Mouse (Mus musculus): ENCODE measurements around the gene Samd10. TPM values are rescaled to one million over a fixed set of nuclear protein-coding genes. Genes with fewer than 3 reads are reported as not detected.

Gene Samd10
- polyA plus RNA-seq, 1 experiment from 2014 or later: 215 TPM

DNA sequence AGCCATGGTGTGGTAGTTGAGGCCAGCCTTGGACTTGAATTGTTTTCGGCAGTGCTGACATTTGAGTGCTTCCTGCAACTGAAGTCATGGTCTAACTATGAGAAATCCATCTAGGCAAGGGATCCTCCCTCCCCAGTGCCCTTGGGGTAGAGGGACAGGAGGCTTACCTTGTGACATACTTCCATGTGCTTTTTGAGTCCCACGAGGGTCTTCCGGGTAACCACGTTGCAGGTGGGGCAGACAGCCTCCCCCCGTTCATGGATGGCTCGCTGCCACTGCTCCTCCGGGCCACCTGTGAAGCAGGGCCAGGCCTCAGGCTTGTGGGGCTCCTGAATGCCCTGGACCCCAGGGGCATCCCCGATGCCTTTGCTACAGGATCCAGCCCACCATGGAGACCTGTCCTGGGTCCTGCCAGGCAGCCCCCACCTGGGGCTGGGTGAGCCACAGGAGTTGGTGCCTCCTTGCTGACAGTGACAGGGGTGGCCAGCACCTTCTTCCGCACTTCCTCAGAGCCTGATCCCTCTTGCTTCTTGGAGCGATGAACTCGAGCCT, 10.7 kb downstream of the Samd10 start:
- Histone ChIP-seq H3K4me1 (ENCODE audit: control insufficient read depth, insufficient read depth, low read length) (peaks cover 15% of the 10 kb centered on the region), H3K9ac (replicated peaks; ENCODE audit: low read length) (no peak overlapping the region), H3K36me3 (ENCODE audit: control insufficient read depth, insufficient read depth, low read length) (peaks cover 74% of the 10 kb centered on the region), H3K27me3 (ENCODE audit: control insufficient read depth, insufficient read depth, low read length) (no peaks in the 10 kb centered on the region), H3K27ac (replicated peaks; ENCODE audit: low read depth, low read length) (no peak overlapping the region), H3K4me2 (ENCODE audit: low read length) (no peak overlapping the region), H3K9me3 (ENCODE audit: control insufficient read depth, low read length) (no peaks in the 10 kb centered on the region), H3K4me3 (replicated peaks; ENCODE audit: low read depth, low read length) (no peak overlapping the region)
- 94% methylated on average over 11 of the region's 11 CpGs for WGBS
- no peak for ATAC-seq (ENCODE audit: low FRiP score, low TSS enrichment)
- no peak for DNase-seq

DNA sequence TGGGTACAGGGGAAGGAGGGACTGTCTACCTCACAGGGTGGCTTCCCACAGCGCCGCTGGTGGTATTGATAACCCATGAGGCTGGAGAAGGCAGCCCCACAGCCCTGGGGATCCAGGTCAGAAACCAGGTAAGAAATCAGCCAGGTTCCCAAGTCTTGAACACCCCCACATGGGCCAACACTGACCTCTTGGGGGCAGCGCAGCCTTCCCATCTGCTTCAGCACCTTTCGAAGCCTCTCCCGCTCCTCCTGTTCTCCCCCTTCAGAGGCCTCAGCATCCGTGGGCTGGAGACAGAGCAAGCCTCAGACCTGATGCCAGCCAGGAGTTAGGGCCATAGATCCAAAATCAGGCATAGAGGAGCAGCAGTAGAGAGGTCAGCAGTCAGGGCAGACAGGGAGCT, 11.2 kb downstream of the Samd10 start:
- Histone ChIP-seq H3K36me3 (ENCODE audit: control insufficient read depth, insufficient read depth, low read length) (peaks cover 78% of the 10 kb centered on the region), H3K27me3 (ENCODE audit: control insufficient read depth, insufficient read depth, low read length) (no peaks in the 10 kb centered on the region), H3K9me3 (ENCODE audit: control insufficient read depth, low read length) (no peaks in the 10 kb centered on the region), H3K27ac (replicated peaks; ENCODE audit: low read depth, low read length) (no peak overlapping the region), H3K4me2 (ENCODE audit: low read length) (no peak overlapping the region), H3K4me1 (ENCODE audit: control insufficient read depth, insufficient read depth, low read length) (peaks cover 12% of the 10 kb centered on the region), H3K9ac (replicated peaks; ENCODE audit: low read length) (no peak overlapping the region), H3K4me3 (replicated peaks; ENCODE audit: low read depth, low read length) (no peak overlapping the region)
- ATAC-seq (ENCODE audit: low FRiP score, low TSS enrichment) (no peak), DNase-seq (no peak)
- WGBS: 81% methylated on average over 6 of the region's 6 CpGs

DNA sequence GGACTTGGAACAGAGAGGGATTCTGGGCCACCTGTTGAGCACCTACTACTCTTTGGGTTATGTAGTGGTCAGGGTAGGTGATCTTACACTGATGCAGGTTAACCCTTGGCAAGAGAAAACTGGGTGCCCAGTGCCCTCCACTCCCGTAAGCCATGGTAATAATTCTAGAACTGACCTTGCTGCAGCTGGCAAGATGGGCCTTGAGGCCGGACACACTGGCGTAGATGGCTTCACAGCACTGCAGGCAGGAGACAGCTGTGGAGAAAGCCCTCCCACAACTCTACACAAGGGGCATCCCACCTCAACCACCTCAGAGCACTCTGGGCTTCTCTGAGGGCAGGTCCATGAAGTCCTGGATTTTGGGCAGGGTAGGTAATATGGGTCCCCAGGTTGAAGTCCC, 12.9 kb downstream of the Samd10 start:
- Histone ChIP-seq H3K9me3 (ENCODE audit: control insufficient read depth, low read length) (no peaks in the 10 kb centered on the region), H3K9ac (replicated peaks; ENCODE audit: low read length) (no peak overlapping the region), H3K4me3 (replicated peaks; ENCODE audit: low read depth, low read length) (no peak overlapping the region), H3K4me1 (ENCODE audit: control insufficient read depth, insufficient read depth, low read length) (peaks cover 5% of the 10 kb centered on the region), H3K27ac (replicated peaks; ENCODE audit: low read depth, low read length) (no peak overlapping the region), H3K4me2 (ENCODE audit: low read length) (no peak overlapping the region), H3K36me3 (ENCODE audit: control insufficient read depth, insufficient read depth, low read length) (peaks cover 82% of the 10 kb centered on the region), H3K27me3 (ENCODE audit: control insufficient read depth, insufficient read depth, low read length) (no peaks in the 10 kb centered on the region)
- ATAC-seq (ENCODE audit: low FRiP score, low TSS enrichment) (no peak), DNase-seq (no peak)
- 100% methylated on average over 3 of the region's 3 CpGs for WGBS

DNA sequence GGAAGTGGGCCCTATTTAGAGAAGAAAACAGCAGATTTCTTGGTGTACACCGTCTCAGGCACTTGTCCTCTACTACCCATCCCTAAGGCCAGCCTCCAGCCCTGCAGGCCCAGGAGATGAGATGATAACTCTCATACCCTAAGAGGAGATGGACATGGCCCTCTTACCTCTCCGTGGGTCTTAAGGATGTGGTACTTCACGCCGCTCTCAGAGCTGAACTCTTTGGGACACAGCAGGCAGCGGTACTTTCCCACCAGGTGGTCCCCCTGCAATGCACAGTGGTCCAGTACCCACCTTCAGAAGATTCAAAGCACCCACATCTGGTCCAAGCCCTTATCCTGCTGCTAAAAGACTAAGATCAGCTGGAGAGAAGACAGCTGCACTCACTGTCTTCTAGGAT, 13.5 kb downstream of the Samd10 start:
- H3K4me1 ChIP-seq (ENCODE audit: control insufficient read depth, insufficient read depth, low read length): peaks cover 4% of the 10 kb centered on the region
- H3K27me3 ChIP-seq (ENCODE audit: control insufficient read depth, insufficient read depth, low read length): no peaks in the 10 kb centered on the region
- H3K36me3 ChIP-seq (ENCODE audit: control insufficient read depth, insufficient read depth, low read length): peaks cover 79% of the 10 kb centered on the region
- no peak for DNase-seq
- no peak overlapping the region for H3K27ac ChIP-seq (replicated peaks; ENCODE audit: low read depth, low read length)
- H3K4me3 ChIP-seq (replicated peaks; ENCODE audit: low read depth, low read length): no peak overlapping the region
- ATAC-seq (ENCODE audit: low FRiP score, low TSS enrichment): no peak
- 93% methylated on average over 5 of the region's 5 CpGs for WGBS
- no peak overlapping the region for H3K9ac ChIP-seq (replicated peaks; ENCODE audit: low read length)
- no peaks in the 10 kb centered on the region for H3K9me3 ChIP-seq (ENCODE audit: control insufficient read depth, low read length)
- no peak overlapping the region for H3K4me2 ChIP-seq (ENCODE audit: low read length)

DNA sequence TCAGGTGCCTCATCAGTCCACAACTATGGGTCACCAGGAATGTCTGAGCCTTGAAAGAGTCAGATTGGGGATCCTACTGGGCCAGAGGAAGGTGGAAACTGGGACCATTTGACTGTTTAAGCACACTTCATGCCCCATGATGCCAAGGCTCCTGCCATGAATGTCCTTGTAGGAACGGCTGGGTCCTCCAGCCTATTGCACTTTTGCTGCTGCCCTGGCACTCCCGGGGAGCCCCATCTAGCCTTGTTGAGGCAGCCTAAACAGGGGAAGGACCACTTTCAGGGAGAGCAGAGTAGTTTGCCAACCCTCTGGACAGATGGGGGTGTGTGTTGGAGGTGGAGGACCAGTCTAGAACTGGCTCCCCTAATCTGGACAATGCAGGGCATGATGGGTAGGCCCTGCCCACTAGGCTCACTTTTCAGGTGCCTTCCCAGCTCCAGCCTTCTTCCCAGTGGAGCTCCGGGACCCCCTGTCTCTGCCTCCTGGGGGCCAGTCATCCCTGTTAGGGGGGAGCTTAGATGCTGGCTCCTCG, 14.5 kb downstream of the Samd10 start, which contains the start of gene Uckl1:
TSS of gene Uckl1 (minus strand) at position 482 of the 532 bp plus-strand sequence.
- no peak for ATAC-seq (ENCODE audit: low FRiP score, low TSS enrichment)
- Histone ChIP-seq H3K9ac (replicated peaks; ENCODE audit: low read length) (no peak within 1 kb of the TSS), H3K4me2 (ENCODE audit: low read length) (no peak within 1 kb of the TSS), H3K36me3 (ENCODE audit: control insufficient read depth, insufficient read depth, low read length) (peaks cover 69% of the 10 kb centered on the region), H3K4me3 (replicated peaks; ENCODE audit: low read depth, low read length) (no peak within 1 kb of the TSS), H3K9me3 (ENCODE audit: control insufficient read depth, low read length) (no peaks in the 10 kb centered on the region), H3K27me3 (ENCODE audit: control insufficient read depth, insufficient read depth, low read length) (no peaks in the 10 kb centered on the region), H3K27ac (replicated peaks; ENCODE audit: low read depth, low read length) (no peak within 1 kb of the TSS), H3K4me1 (ENCODE audit: control insufficient read depth, insufficient read depth, low read length) (peaks cover 9% of the 10 kb centered on the region)
- DNase-seq: no peak
- 92% methylated on average over 4 of the region's 4 CpGs for WGBS

DNA sequence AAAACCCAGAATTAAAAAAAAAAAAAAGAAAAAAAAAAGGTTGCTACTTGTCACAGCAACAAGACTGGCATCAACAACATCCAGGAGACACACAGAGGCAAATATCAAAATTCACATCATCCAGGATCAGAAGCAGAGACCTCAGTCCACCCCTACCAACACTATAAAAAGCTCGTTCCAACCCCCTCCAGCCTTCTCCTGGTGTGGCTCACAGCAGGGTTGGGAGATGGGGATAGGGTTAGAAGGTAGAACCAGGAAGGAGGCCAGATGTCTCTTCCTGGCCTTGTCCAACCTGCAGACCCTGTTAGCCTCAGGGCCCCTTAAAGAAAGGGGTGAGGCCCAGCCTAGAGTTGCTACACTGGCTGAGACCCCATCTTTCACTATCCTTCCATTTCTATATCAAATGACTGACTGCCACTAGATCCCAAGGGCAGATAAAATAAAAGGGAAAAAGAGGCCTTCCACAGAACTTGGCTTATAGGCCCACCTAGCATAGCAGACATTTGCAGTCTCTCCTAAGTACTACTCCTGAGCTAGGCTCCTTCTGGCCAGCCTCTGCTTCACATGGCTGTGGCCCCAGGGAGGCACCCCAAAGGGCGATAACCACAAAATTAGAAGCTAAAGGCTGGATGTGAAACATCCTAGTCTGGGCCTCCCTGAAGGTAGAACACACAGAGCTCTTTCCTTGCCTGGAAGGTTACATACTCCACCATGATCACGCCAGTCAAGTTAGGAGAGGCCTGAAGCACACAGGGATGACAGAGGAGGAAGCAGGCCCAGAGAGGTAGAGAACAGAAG, 15.4 kb downstream of the Samd10 start:
- no peak overlapping the region for H3K27ac ChIP-seq (replicated peaks; ENCODE audit: low read depth, low read length)
- peaks cover 60% of the 10 kb centered on the region for H3K36me3 ChIP-seq (ENCODE audit: control insufficient read depth, insufficient read depth, low read length)
- DNase-seq (no peak), ATAC-seq (ENCODE audit: low FRiP score, low TSS enrichment) (no peak)
- no peak overlapping the region for H3K4me3 ChIP-seq (replicated peaks; ENCODE audit: low read depth, low read length)
- H3K4me1 ChIP-seq (ENCODE audit: control insufficient read depth, insufficient read depth, low read length): peaks cover 9% of the 10 kb centered on the region
- H3K9me3 ChIP-seq (ENCODE audit: control insufficient read depth, low read length): no peaks in the 10 kb centered on the region
- H3K27me3 ChIP-seq (ENCODE audit: control insufficient read depth, insufficient read depth, low read length): no peaks in the 10 kb centered on the region
- no peak overlapping the region for H3K9ac ChIP-seq (replicated peaks; ENCODE audit: low read length)
- WGBS: 92% methylated on average over 3 of the region's 3 CpGs
- no peak overlapping the region for H3K4me2 ChIP-seq (ENCODE audit: low read length)

DNA sequence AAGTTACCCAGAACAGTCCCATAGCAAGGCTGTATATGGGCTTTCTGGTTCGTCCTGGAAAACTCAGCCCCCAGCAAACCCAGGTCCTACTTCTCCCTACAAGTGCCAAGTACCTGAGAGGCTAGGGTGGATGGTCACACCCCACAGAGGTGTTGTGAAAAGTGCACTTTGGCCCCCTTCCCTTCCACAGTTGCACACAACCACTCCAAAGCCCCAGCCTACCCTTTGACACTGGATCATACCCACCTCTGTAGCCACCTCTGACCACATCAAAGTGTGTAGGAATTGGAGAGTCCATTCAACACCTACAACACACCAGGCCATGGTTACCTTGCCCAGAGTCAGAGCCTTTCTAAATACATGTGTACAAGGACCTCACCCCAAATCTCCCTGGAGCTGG, 16.1 kb downstream of the Samd10 start:
- H3K4me1 ChIP-seq (ENCODE audit: control insufficient read depth, insufficient read depth, low read length): peaks cover 9% of the 10 kb centered on the region
- peaks cover 53% of the 10 kb centered on the region for H3K36me3 ChIP-seq (ENCODE audit: control insufficient read depth, insufficient read depth, low read length)
- no peak overlapping the region for H3K27ac ChIP-seq (replicated peaks; ENCODE audit: low read depth, low read length)
- no peak overlapping the region for H3K4me3 ChIP-seq (replicated peaks; ENCODE audit: low read depth, low read length)
- no peak for ATAC-seq (ENCODE audit: low FRiP score, low TSS enrichment)
- no peak for DNase-seq
- H3K27me3 ChIP-seq (ENCODE audit: control insufficient read depth, insufficient read depth, low read length): no peaks in the 10 kb centered on the region
- 87% methylated on average over 1 of the region's 1 CpGs for whole genome bisulfite sequencing
- no peaks in the 10 kb centered on the region for H3K9me3 ChIP-seq (ENCODE audit: control insufficient read depth, low read length)
- no peak overlapping the region for H3K4me2 ChIP-seq (ENCODE audit: low read length)
- H3K9ac ChIP-seq (replicated peaks; ENCODE audit: low read length): no peak overlapping the region

DNA sequence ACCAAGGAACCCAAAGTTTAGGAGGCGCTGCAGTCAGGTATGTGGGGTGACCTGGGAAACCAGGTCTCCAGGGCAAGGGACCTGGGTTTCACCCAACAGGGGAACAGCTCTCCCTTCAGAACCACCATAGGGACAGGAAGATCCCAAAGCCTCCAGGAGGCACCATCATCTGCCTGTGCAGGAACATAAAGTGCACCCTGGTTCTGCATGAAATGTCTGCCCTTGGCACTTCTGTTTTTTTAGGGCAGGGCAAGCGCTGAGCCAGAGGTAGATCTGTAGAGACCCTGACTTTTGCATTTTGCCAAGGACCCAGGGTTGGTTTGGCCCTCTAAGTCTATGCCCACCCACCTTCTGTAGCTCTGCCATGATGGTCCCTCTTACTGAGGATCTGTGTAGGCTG, 16.7 kb downstream of the Samd10 start:
- peaks cover 48% of the 10 kb centered on the region for H3K36me3 ChIP-seq (ENCODE audit: control insufficient read depth, insufficient read depth, low read length)
- H3K9ac ChIP-seq (replicated peaks; ENCODE audit: low read length): no peak overlapping the region; the same call in 1 of the 2 replicates
- H3K9me3 ChIP-seq (ENCODE audit: control insufficient read depth, low read length): no peaks in the 10 kb centered on the region
- H3K27ac ChIP-seq (replicated peaks; ENCODE audit: low read depth, low read length): peak overlapping the region; percentile 32; the same call in 1 of the 2 replicates
- 85% methylated on average over 2 of the region's 2 CpGs for WGBS
- peak overlapping the region; percentile 96 for H3K4me2 ChIP-seq (ENCODE audit: low read length)
- H3K27me3 ChIP-seq (ENCODE audit: control insufficient read depth, insufficient read depth, low read length): no peaks in the 10 kb centered on the region
- DNase-seq (no peak), ATAC-seq (ENCODE audit: low FRiP score, low TSS enrichment) (no peak)
- H3K4me1 ChIP-seq (ENCODE audit: control insufficient read depth, insufficient read depth, low read length): peaks cover 9% of the 10 kb centered on the region
- 0 out of 2 replicates have a peak overlapping the region, but pooled peaks have one; percentile 68 for H3K4me3 ChIP-seq (replicated peaks; ENCODE audit: low read depth, low read length)
